Mouse (Mus musculus): ENCODE results near the gene Ndufa8. TPM values are rescaled to one million over a fixed set of nuclear protein-coding genes. Genes with fewer than 3 reads are reported as not detected.

Gene Ndufa8
- total and polyA plus RNA-seq, 3 experiments: 186 to 357 TPM; not detected in 1

DNA sequence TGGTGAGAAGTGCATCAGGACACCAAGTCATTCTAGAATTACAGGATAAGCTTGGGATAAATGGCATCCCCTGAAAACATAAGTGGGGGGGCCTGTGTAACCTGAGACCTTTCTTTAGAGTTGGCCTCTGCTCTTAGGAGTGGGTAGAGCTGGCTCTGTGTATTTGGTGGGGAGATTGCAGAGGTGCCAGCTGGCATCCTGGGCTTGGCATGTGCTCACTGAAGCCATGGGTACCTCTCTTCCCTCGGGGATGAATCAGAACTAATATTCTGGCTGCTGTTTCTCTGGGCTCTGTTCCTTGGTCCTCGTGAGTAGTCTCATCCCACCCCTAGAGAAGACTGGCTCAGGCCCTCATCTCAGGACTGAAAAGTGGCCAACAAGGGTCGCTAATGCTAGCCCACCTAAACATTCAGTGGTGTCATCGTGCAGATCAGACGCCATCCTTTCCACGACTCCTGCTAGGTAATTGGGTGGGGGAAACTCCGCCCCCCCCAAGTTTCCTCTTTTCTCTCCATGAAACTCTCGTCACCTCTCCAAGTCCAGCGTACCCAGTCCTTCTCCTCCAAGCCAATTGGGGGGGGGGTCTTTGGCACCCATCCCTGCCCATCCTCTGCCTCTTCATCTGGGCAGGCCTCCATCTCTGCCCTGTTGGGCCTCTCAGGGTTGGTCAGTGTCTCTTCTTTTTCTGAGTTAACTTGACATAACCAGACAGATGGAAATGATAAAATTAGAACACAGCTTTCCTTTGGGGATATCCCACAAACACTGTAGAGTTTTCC, 33.8 kb upstream of the Ndufa8 start:
- Histone ChIP-seq H3K4me3 (ENCODE audit: control insufficient read depth in 1 of 2, insufficient read depth in 1 of 2, low read depth in 2 of 2, low read length in 2 of 2) (no peak overlapping the region), H3K4me1 (ENCODE audit: control insufficient read depth in 1 of 2, insufficient read depth in 2 of 2, low read length in 2 of 2) (no peaks in the 10 kb centered on the region), H3K9me3 (replicated peaks; ENCODE audit: insufficient read depth, low read length) (no peaks in the 10 kb centered on the region), H3K27ac (ENCODE audit: control insufficient read depth, low read depth, low read length) (no peak overlapping the region), H3K9ac (ENCODE audit: control insufficient read depth, low read depth, low read length, poor library complexity, severe bottlenecking) (no peak overlapping the region), H3K79me2 (ENCODE audit: control insufficient read depth, insufficient read depth, low read length, poor library complexity) (no peaks in the 10 kb centered on the region), H3K27me3 (ENCODE audit: control insufficient read depth in 1 of 2, insufficient read depth in 2 of 2, low read length in 2 of 2) (no peaks in the 10 kb centered on the region), H3K36me3 (ENCODE audit: control insufficient read depth in 1 of 2, insufficient read depth in 2 of 2, low read length in 2 of 2) (no peaks in the 10 kb centered on the region)
- TF ChIP-seq MXI1 (IDR thresholded peaks at IDR 0.05; ENCODE audit: low read depth, low read length) (no peak), RAD21 (IDR thresholded peaks at IDR 0.05; ENCODE audit: low read depth, low read length) (no peak), ZC3H11A (IDR thresholded peaks at IDR 0.05; ENCODE audit: low read depth, low read length) (no peak), MYB (IDR thresholded peaks at IDR 0.05; ENCODE audit: low read depth, low read length) (no peak), JUND (IDR thresholded peaks at IDR 0.05; ENCODE audit: low read depth, low read length) (no peak), ZNF384 (IDR thresholded peaks at IDR 0.05; ENCODE audit: low read depth, low read length) (no peak)
- no peak for DNase-seq (ENCODE audit: low read depth, low spot score)

DNA sequence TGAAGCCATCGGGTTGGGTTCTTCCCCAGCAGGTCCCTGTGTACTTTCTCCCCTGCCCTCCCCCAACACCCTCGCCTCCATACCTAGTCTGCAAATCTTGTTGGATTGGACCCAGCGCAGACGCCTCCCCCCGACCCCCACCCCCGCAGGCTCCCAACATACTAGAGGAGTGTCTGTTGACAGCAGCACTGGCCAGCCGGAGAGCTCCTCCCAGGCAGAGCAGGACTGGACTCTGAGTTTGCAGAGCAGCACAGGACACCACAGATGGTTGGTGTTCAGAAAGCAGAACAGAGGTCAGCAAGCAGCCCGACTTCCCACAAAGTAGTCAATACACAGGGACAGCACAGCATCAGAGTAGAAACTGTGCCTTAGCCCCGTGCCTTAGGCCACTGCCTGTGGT, 32.2 kb upstream of the Ndufa8 start:
- no peak for DNase-seq (ENCODE audit: low read depth, low spot score)
- H3K36me3 ChIP-seq (ENCODE audit: control insufficient read depth in 1 of 2, insufficient read depth in 2 of 2, low read length in 2 of 2): no peaks in the 10 kb centered on the region
- no peak for TF ChIP-seq KAT2A (conservative IDR thresholded peaks at IDR 0.05; ENCODE audit: low read depth, low read length)
- TF ChIP-seq JUND (IDR thresholded peaks at IDR 0.05; ENCODE audit: low read depth, low read length): no peak
- no peak for TF ChIP-seq GATA1 (IDR thresholded peaks at IDR 0.05; ENCODE audit: low read depth, low read length)
- no peak for TF ChIP-seq ETS1 (IDR thresholded peaks at IDR 0.05; ENCODE audit: low read depth, low read length)

DNA sequence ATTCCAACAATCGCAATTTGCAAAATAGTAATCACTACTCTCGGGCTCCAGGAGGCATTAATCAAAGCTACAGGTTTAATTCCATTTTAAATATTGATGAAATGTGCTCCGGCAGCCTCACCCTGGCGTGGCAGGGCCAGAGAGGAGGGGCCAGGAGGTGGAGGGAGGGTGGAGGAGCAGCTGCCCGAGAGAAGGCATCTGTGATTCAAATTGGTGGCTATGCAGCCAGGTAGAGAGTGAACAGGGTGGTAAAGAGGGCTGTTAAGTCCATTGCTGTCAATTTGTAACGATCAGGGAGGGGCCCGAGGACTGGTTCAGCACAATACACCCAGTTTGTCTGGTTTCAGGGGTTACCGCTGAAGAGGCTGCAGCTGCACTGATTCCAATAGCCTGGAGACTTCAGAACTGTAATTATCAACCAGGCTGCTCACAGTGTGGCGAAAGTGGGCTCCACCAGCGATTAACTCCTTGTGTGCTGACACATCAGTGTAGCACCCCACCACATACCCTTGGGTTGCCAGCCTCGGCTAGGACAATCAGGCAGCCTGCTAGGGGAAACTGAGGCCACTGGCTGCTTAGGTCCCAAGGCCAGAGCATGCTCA, 28.1 kb upstream of the Ndufa8 start:
- Histone ChIP-seq H3K4me1 (ENCODE audit: control insufficient read depth in 1 of 2, insufficient read depth in 2 of 2, low read length in 2 of 2) (no peaks in the 10 kb centered on the region), H3K9ac (ENCODE audit: control insufficient read depth, low read depth, low read length, poor library complexity, severe bottlenecking) (no peak overlapping the region), H3K79me2 (ENCODE audit: control insufficient read depth, insufficient read depth, low read length, poor library complexity) (no peaks in the 10 kb centered on the region), H3K4me3 (ENCODE audit: control insufficient read depth in 1 of 2, insufficient read depth in 1 of 2, low read depth in 2 of 2, low read length in 2 of 2) (no peak overlapping the region), H3K27me3 (ENCODE audit: control insufficient read depth in 1 of 2, insufficient read depth in 2 of 2, low read length in 2 of 2) (no peaks in the 10 kb centered on the region), H3K9me3 (replicated peaks; ENCODE audit: insufficient read depth, low read length) (no peaks in the 10 kb centered on the region), H3K27ac (ENCODE audit: control insufficient read depth, low read depth, low read length) (no peak overlapping the region), H3K36me3 (ENCODE audit: control insufficient read depth in 1 of 2, insufficient read depth in 2 of 2, low read length in 2 of 2) (no peaks in the 10 kb centered on the region)
- no peak for TF ChIP-seq CTCF (IDR thresholded peaks at IDR 0.05 in 2 of 3, conservative IDR thresholded peaks at IDR 0.05 in 1 of 3; ENCODE audit: control insufficient read depth in 1 of 3, insufficient read depth in 1 of 3, low read depth in 2 of 3, low read length in 3 of 3, poor library complexity in 1 of 3, severe bottlenecking in 1 of 3)
- DNase-seq (ENCODE audit: low read depth, low spot score): no peak

More for the DNA sequence above, 32.2 kb upstream of the Ndufa8 start:
- H3K9me3 ChIP-seq (replicated peaks; ENCODE audit: insufficient read depth, low read length): no peaks in the 10 kb centered on the region
- H3K9ac ChIP-seq (ENCODE audit: control insufficient read depth, low read depth, low read length, poor library complexity, severe bottlenecking): no peak overlapping the region
- H3K27ac ChIP-seq (ENCODE audit: control insufficient read depth, low read depth, low read length): no peak overlapping the region
- H3K4me1 ChIP-seq (ENCODE audit: control insufficient read depth in 1 of 2, insufficient read depth in 2 of 2, low read length in 2 of 2): no peaks in the 10 kb centered on the region
- H3K79me2 ChIP-seq (ENCODE audit: control insufficient read depth, insufficient read depth, low read length, poor library complexity): no peaks in the 10 kb centered on the region
- no peak overlapping the region for H3K4me3 ChIP-seq (ENCODE audit: control insufficient read depth in 1 of 2, insufficient read depth in 1 of 2, low read depth in 2 of 2, low read length in 2 of 2)
- no peaks in the 10 kb centered on the region for H3K27me3 ChIP-seq (ENCODE audit: control insufficient read depth in 1 of 2, insufficient read depth in 2 of 2, low read length in 2 of 2)
